In genomic region chr14:75794324-75794723, GRCm38 (mm10) we compare ENCODE assay signal across 24 mouse cellular contexts. TPM values are rescaled to one million over a fixed set of nuclear protein-coding genes. Genes with fewer than 3 reads are reported as not detected.
DNase-seq lines count a peak whose midpoint lies in the region; ATAC-seq and TF ChIP-seq lines count a peak whose summit lies in the region.
"Had no signal": no experiment of that assay in that cellular context is flagged by ENCODE, and none has a peak within 500 bp of the region (broad histone marks: within the 10 kb centered on the region; RNA-seq: fewer than 3 reads in every experiment).

No protein-coding gene starts in this region.

- no peak overlapping the region for H3K9ac ChIP-seq in lung, embryonic 16.5 days (ENCODE audit: low read length)
- H3K9ac ChIP-seq: forebrain, embryonic 13.5 days; hindbrain, embryonic 13.5 days; liver, embryonic 12.5 days; lung, embryonic 15.5 days; stomach, embryonic 15.5 days had no signal

- peak; percentile 43; the same call in 1 of the 2 replicates for ATAC-seq in lung, embryonic 16.5 days (ENCODE audit: low read depth)
- ATAC-seq: forebrain, embryonic 13.5 days; liver, embryonic 12.5 days; midbrain, embryonic 16.5 days had no signal

- no peak overlapping the region for H3K4me2 ChIP-seq in lung, embryonic 16.5 days (ENCODE audit: low read depth, low read length)
- H3K4me2 ChIP-seq: forebrain, embryonic 13.5 days; hindbrain, embryonic 13.5 days; liver, embryonic 12.5 days; lung, embryonic 15.5 days; stomach, embryonic 15.5 days had no signal

- 41% methylated on average over 6 of the region's 6 CpGs for WGBS in kidney, adult 2 months
- WGBS in lung, embryonic 16.5 days = 52% methylated on average over 6 of the region's 6 CpGs

- intact Hi-C loops in heart, postnatal 10 days (cut with DNase I) = no loop called here

- no peak for TF ChIP-seq POLR2A in kidney, adult 2 months (IDR thresholded peaks at IDR 0.05; ENCODE audit: low read depth, low read length)

- no peaks in the 10 kb centered on the region for H3K9me3 ChIP-seq in lung, embryonic 16.5 days (ENCODE audit: control insufficient read depth, low read length)
- H3K9me3 ChIP-seq: forebrain, embryonic 13.5 days; G1E; hindbrain, embryonic 13.5 days; liver, embryonic 12.5 days; lung, embryonic 15.5 days; midbrain, embryonic 10.5 days; stomach, embryonic 15.5 days had no signal

- no peaks in the 10 kb centered on the region for H3K36me3 ChIP-seq in kidney, adult 2 months (ENCODE audit: control insufficient read depth, insufficient read depth, low read length)
- H3K36me3 ChIP-seq in lung, embryonic 16.5 days (ENCODE audit: control insufficient read depth, insufficient read depth, low read length) = no peaks in the 10 kb centered on the region
- H3K36me3 ChIP-seq: G1E; hindbrain, embryonic 13.5 days; liver, embryonic 12.5 days; lung, embryonic 15.5 days; midbrain, embryonic 10.5 days; stomach, embryonic 15.5 days had no signal

- H3K27ac ChIP-seq in kidney, adult 2 months (ENCODE audit: insufficient read depth, low read depth, low read length) = peak overlapping the region; percentile 98
- no peak overlapping the region for H3K27ac ChIP-seq in lung, embryonic 16.5 days (ENCODE audit: low read length)
- H3K27ac ChIP-seq: forebrain, embryonic 13.5 days; hindbrain, embryonic 13.5 days; liver, embryonic 12.5 days; lung, embryonic 15.5 days; midbrain, embryonic 10.5 days; stomach, embryonic 15.5 days had no signal

- H3K27me3 ChIP-seq in kidney, adult 2 months (replicated peaks; ENCODE audit: control insufficient read depth, insufficient read depth, low read length) = no peaks in the 10 kb centered on the region
- no peaks in the 10 kb centered on the region for H3K27me3 ChIP-seq in lung, embryonic 16.5 days (ENCODE audit: control insufficient read depth, insufficient read depth, low read depth, low read length)
- H3K27me3 ChIP-seq: forebrain, embryonic 13.5 days; lung, embryonic 15.5 days; stomach, embryonic 15.5 days had no signal

- H3K4me3 ChIP-seq in kidney, adult 2 months (ENCODE audit: insufficient read depth, low read depth, low read length) = no peak overlapping the region
- H3K4me3 ChIP-seq in lung, embryonic 16.5 days (ENCODE audit: low read length) = no peak overlapping the region
- H3K4me3 ChIP-seq: forebrain, embryonic 13.5 days; hindbrain, embryonic 13.5 days; liver, embryonic 12.5 days; lung, embryonic 15.5 days; midbrain, embryonic 10.5 days; stomach, embryonic 15.5 days had no signal

- TF ChIP-seq CTCF in kidney, adult 2 months (conservative IDR thresholded peaks at IDR 0.05; ENCODE audit: insufficient read depth, insufficient read length, low read depth, low read length) = no peak

- DNase-seq in kidney, adult 2 months = peak; percentile 76
- DNase-seq in kidney, postnatal 4 days = no peak
- DNase-seq in lung, postnatal 14 days = no peak
- peak; percentile 57 for DNase-seq in kidney, postnatal 14 days
- DNase-seq in heart, postnatal 10 days = no peak
- DNase-seq in right cerebral cortex, postnatal 14 days = no peak
- DNase-seq: adrenal gland, postnatal 10 days; B cell, adult 2 months; cerebellum, adult 8-10 months; cerebellum, postnatal 36 days; embryo, embryonic 11 days; gastrocnemius, postnatal 36 days; heart, postnatal 36 days; right cerebral cortex, postnatal 4 days; thymus, postnatal 4 days had no signal

- peaks cover 24% of the 10 kb centered on the region for H3K4me1 ChIP-seq in kidney, adult 2 months (ENCODE audit: control insufficient read depth, insufficient read depth, low read length)
- H3K4me1 ChIP-seq in lung, embryonic 16.5 days (replicated peaks; ENCODE audit: control insufficient read depth, insufficient read depth, low read length) = no peaks in the 10 kb centered on the region
- H3K4me1 ChIP-seq: forebrain, embryonic 13.5 days; hindbrain, embryonic 13.5 days; liver, embryonic 12.5 days; lung, embryonic 15.5 days; stomach, embryonic 15.5 days had no signal

RNA-seq across cellular contexts. Expression of gene Slc25a30, which starts 7.5 kb away (rescaled TPM):
- polyA plus RNA-seq in kidney, adult 2 months (2012; rRNA removed) = 26.3 and 29.6 TPM in 2 replicates
- polyA plus RNA-seq in lung, embryonic 16.5 days (2015; fragmentation: Nextera tagmentation; extraction: Ambion mirVana) = 3.3 and 3.5 TPM in 2 replicates
- 10 to 100 TPM; 20.2 to 23.5 TPM for total RNA-seq in heart, postnatal 10 days (2021)

RNA-seq across cellular contexts. Expression of gene Cog3, which starts 40.0 kb away (rescaled TPM):
- 7.8 and 10.0 TPM in 2 replicates for polyA plus RNA-seq in kidney, adult 2 months (2012; rRNA removed)
- 19.9 and 21.0 TPM in 2 replicates for polyA plus RNA-seq in lung, embryonic 16.5 days (2015; fragmentation: Nextera tagmentation; extraction: Ambion mirVana)
- total RNA-seq in heart, postnatal 10 days (2021) = 10 to 100 TPM; 16.3 to 16.7 TPM

RNA-seq across cellular contexts. Expression of gene Tpt1, which starts 50.6 kb away (rescaled TPM):
- 1,266 and 1,401 TPM in 2 replicates for polyA plus RNA-seq in kidney, adult 2 months (2012; rRNA removed)
- 979 and 987 TPM in 2 replicates for polyA plus RNA-seq in lung, embryonic 16.5 days (2015; fragmentation: Nextera tagmentation; extraction: Ambion mirVana)
- total RNA-seq in heart, postnatal 10 days (2021) = 1,000 to 10,000 TPM; 3,104 to 3,215 TPM

Comparison
In these comparisons a context has a peak if more than half of its experiments do, and no peak if none do; other contexts are left out.
1. DNase-seq: peak in kidney, adult 2 months (single experiment) and kidney, postnatal 14 days (single experiment); none in kidney, postnatal 4 days (0 of 2), lung, postnatal 14 days (single experiment), heart, postnatal 10 days (0 of 2) and right cerebral cortex, postnatal 14 days (single experiment).